Mouse (Mus musculus) regulatory T cell (primary cell): ENCODE results near the gene Mospd1.

Source experiments
- in situ Hi-C: fragments of 300-600 bp; cut with MboI, MseI; formaldehyde crosslinking; loops from one replicate; pipeline ENCODE4 v1.15.1; 2025; ENCODE audit warnings: high pct_unique_total_duplicates

Mospd1 gene

GRCm38 (mm10) chrX:53370366-53370740 lies at the start of gene Mospd1:
Mospd1 (minus strand) TSS chrX:53370502.
- in situ Hi-C loops, result no loop called here

GRCm38 (mm10) chrX:53386362-53386761 lies 16.1 kb upstream of the Mospd1 start:
- in situ Hi-C loops, result no loop called here

GRCm38 (mm10) chrX:53383122-53383521 lies 12.8 kb upstream of the Mospd1 start:
- in situ Hi-C loops, result no loop called here

GRCm38 (mm10) chrX:53369534-53370365 lies 552 bp downstream of the Mospd1 start:
- in situ Hi-C loops, result no loop called here

- in situ Hi-C loops, result no loop called here
Observed at GRCm38 (mm10) chrX:53364668-53365383, 5.5 kb downstream of the Mospd1 start.

GRCm38 (mm10) chrX:53348374-53348773 lies 21.9 kb downstream of the Mospd1 start:
- in situ Hi-C loops, result no loop called here

GRCm38 (mm10) chrX:53341531-53341930 lies 28.8 kb downstream of the Mospd1 start:
- in situ Hi-C loops, result no loop called here

- in situ Hi-C loops, result no loop called here
Observed at GRCm38 (mm10) chrX:53337355-53337754, 32.9 kb downstream of the Mospd1 start.

- in situ Hi-C loops, result no loop called here
Observed at GRCm38 (mm10) chrX:53330396-53330795, 39.9 kb downstream of the Mospd1 start.

GRCm38 (mm10) chrX:53321111-53321510 lies 49.2 kb downstream of the Mospd1 start:
- in situ Hi-C loops, result no loop called here

- in situ Hi-C loops, result no loop called here
Observed at GRCm38 (mm10) chrX:53320564-53320963, 49.7 kb downstream of the Mospd1 start.
